Mouse (Mus musculus): ENCODE measurements around the gene Hist1h2ac. TPM values are rescaled to one million over a fixed set of nuclear protein-coding genes. Genes with fewer than 3 reads are reported as not detected.

The Hist1h2ac gene
- 0.47 and 0.76 TPM in 2 replicates for polyA plus RNA-seq (2012; rRNA removed)

DNA sequence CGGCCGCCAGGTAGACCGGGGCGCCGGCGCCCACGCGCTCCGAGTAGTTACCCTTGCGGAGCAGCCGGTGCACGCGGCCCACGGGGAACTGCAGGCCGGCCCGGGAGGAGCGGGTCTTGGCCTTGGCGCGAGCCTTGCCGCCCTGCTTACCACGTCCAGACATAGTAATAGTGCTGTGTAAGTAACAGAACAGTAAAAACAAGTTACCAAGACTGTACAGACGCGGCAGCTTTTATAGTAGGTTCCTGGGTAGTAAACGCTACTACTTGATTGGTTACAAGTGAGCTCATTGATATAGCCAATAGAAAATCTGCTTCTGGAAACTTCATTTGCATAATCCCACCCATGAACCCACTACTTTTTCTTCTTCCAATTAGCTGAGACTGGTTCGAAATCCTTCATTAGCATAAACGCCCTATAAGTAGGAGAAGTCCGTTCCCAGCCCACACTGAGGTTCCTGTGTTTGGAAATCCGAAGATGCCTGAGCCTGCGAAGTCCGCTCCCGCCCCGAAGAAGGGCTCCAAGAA is at the start of gene Hist1h2ac, which contains the start of gene Hist1h2bc:
Hist1h2ac (minus strand) TSS at position 194 of the 527 bp plus-strand sequence.
Hist1h2bc (plus strand) TSS at position 445 of the 527 bp plus-strand sequence.

DNA sequence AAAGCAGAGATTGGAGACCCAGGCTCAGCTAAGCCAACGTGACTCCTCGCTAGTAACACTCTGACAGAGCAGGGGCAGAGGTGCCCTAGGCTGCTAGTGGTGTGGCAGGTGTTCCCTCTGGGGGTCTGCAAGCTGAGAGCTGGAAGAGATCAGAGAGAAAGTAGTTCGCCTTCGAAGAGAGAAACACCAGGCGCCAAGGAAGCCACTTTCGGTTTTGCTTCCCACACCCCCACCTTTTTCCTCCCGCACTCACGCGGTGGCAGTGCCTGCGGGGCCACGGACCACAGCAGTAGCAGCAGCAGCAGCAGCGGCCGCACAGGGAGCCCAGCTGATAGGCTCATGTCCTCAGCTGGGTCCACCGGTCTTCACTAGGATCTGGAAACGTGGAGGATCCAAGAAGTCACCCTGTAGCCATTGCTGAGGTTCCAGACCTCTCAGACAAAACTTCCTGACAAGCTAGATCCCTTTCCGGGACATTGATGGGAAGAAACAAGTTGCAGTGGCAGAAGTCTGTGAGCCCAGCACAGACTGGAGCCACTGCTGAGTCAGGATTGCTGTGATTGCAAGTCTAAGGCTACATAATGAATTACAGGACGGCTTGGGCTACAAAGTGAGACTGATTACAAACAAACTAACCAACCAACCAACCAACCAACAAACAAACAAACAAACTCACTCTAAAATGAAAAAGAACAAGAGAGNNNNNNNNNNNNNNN is 26.8 kb upstream of the Hist1h2ac start, which contains the start of gene Hfe:
Hfe (minus strand) TSS at position 481 of the 716 bp plus-strand sequence.

DNA sequence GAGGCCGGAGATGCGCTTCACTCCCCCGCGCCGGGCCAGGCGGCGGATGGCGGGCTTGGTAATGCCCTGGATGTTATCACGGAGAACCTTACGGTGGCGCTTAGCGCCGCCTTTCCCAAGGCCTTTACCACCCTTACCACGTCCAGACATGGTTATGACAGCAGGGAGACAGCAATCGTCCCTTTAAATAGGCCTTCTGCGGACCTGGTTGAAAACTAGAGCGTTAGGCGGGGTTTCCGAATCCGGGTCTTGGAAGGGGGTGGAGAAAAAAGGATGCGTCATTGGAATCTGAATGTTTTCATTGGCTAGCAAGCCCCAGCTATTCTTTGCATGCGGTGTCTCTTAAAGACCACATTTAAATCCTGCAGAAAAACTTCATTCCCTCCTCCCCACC is 14.5 kb upstream of the Hist1h2ac start, which contains the start of gene Hist1h4c:
Hist1h4c (minus strand) TSS at position 155 of the 394 bp plus-strand sequence.

DNA sequence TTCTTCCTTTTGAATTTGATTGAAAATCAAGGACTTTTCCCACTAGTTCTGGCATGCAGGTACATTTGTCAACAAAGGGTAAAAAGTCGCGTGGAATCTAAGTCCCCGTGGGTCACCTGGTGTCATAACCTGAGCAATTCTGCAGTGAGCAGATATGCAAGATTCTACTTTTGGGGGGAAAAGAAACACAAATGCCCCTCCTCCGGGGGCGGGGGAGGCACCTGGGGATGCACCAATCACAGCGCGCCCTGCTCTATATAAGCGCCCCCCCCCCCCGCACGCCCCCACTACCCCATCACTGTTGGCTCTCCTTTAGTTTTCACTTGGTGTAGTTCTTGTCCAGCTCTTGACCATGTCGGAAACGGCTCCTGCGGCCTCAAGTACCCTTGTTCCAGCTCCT is 11.8 kb upstream of the Hist1h2ac start, which contains the start of gene Hist1h1t:
Hist1h1t (plus strand) TSS at position 301 of the 400 bp plus-strand sequence.

Other genes starting within 250 kb of the Hist1h2ac start
- 0.02 TPM in 2 replicates for gene Btn1a1, start 218.0 kb downstream of the Hist1h2ac start, polyA plus RNA-seq (2012; rRNA removed)
- not detected in 2 replicates for gene Btn2a2, start 195.1 kb downstream of the Hist1h2ac start, polyA plus RNA-seq (2012; rRNA removed)
- gene Hist1h4h, start 152.9 kb downstream of the Hist1h2ac start, polyA plus RNA-seq (2012; rRNA removed) = 10.2 and 16.4 TPM in 2 replicates
- gene Hist1h2af, start 150.0 kb downstream of the Hist1h2ac start, polyA plus RNA-seq (2012; rRNA removed) = 126 and 148 TPM in 2 replicates
- 15.8 and 18.3 TPM in 2 replicates for gene Hist1h3g, start 148.5 kb downstream of the Hist1h2ac start, polyA plus RNA-seq (2012; rRNA removed)
- gene Hist1h2bh, start 140.6 kb downstream of the Hist1h2ac start, polyA plus RNA-seq (2012; rRNA removed) = 0.87 and 1.9 TPM in 2 replicates
- 4.2 and 5.6 TPM in 2 replicates for gene Hist1h3f, start 139.9 kb downstream of the Hist1h2ac start, polyA plus RNA-seq (2012; rRNA removed)
- gene Hist1h4f, start 132.3 kb downstream of the Hist1h2ac start, polyA plus RNA-seq (2012; rRNA removed) = 2.2 and 2.4 TPM in 2 replicates
- gene Hist1h1d, start 130.7 kb downstream of the Hist1h2ac start, polyA plus RNA-seq (2012; rRNA removed) = 0.04 and 0.10 TPM in 2 replicates
- gene Hist1h3e, start 121.6 kb downstream of the Hist1h2ac start, polyA plus RNA-seq (2012; rRNA removed) = 13.8 and 14.4 TPM in 2 replicates
- 3.3 and 7.8 TPM in 2 replicates for gene Hist1h2ae, start 112.7 kb downstream of the Hist1h2ac start, polyA plus RNA-seq (2012; rRNA removed)
- 15.0 and 22.9 TPM in 2 replicates for gene Hist1h2bg, start 112.6 kb downstream of the Hist1h2ac start, polyA plus RNA-seq (2012; rRNA removed)
- 5.2 and 7.1 TPM in 2 replicates for gene Hist1h2bf, start 109.8 kb downstream of the Hist1h2ac start, polyA plus RNA-seq (2012; rRNA removed)
- 2.5 and 3.6 TPM in 2 replicates for gene Hist1h2ad, start 109.6 kb downstream of the Hist1h2ac start, polyA plus RNA-seq (2012; rRNA removed)
- gene Hist1h3d, start 108.2 kb downstream of the Hist1h2ac start, polyA plus RNA-seq (2012; rRNA removed) = 5.2 and 6.2 TPM in 2 replicates
- gene Hist1h4d, start 102.3 kb downstream of the Hist1h2ac start, polyA plus RNA-seq (2012; rRNA removed) = 3.2 and 3.6 TPM in 2 replicates
- gene Hist1h2be, start 62.8 kb downstream of the Hist1h2ac start, polyA plus RNA-seq (2012; rRNA removed) = 1.1 TPM in 2 replicates
- gene Hist1h1e, start 61.4 kb downstream of the Hist1h2ac start, polyA plus RNA-seq (2012; rRNA removed) = 0.74 and 1.3 TPM in 2 replicates
- 117 and 165 TPM in 2 replicates for gene Hist1h2bc, start 251 bp upstream of the Hist1h2ac start, polyA plus RNA-seq (2012; rRNA removed)
- not detected in 2 replicates for gene Hist1h1t, start 11.9 kb upstream of the Hist1h2ac start, polyA plus RNA-seq (2012; rRNA removed)
- 2.2 and 4.1 TPM in 2 replicates for gene Hist1h4c, start 14.5 kb upstream of the Hist1h2ac start, polyA plus RNA-seq (2012; rRNA removed)
- gene Hfe, start 26.9 kb upstream of the Hist1h2ac start, polyA plus RNA-seq (2012; rRNA removed) = 3.3 and 4.5 TPM in 2 replicates
- gene Hist1h1c, start 54.9 kb upstream of the Hist1h2ac start, polyA plus RNA-seq (2012; rRNA removed) = 24.5 and 35.7 TPM in 2 replicates
- gene Hist1h3c, start 61.7 kb upstream of the Hist1h2ac start, polyA plus RNA-seq (2012; rRNA removed) = 7.1 and 11.9 TPM in 2 replicates
- gene Hist1h2bb, start 62.8 kb upstream of the Hist1h2ac start, polyA plus RNA-seq (2012; rRNA removed) = 3.8 and 4.6 TPM in 2 replicates
- 5.1 and 8.7 TPM in 2 replicates for gene Hist1h2ab, start 67.2 kb upstream of the Hist1h2ac start, polyA plus RNA-seq (2012; rRNA removed)
- 10.6 and 14.9 TPM in 2 replicates for gene Hist1h3b, start 68.3 kb upstream of the Hist1h2ac start, polyA plus RNA-seq (2012; rRNA removed)
- 5.1 TPM in 1 of 2 replicates, not detected in the other for gene Hist1h4b, start 73.1 kb upstream of the Hist1h2ac start, polyA plus RNA-seq (2012; rRNA removed)
- gene Hist1h4a, start 77.3 kb upstream of the Hist1h2ac start, polyA plus RNA-seq (2012; rRNA removed) = 1.1 and 3.0 TPM in 2 replicates
- 10.0 and 13.1 TPM in 2 replicates for gene Hist1h3a, start 78.4 kb upstream of the Hist1h2ac start, polyA plus RNA-seq (2012; rRNA removed)
- gene Hist1h1a, start 79.7 kb upstream of the Hist1h2ac start, polyA plus RNA-seq (2012; rRNA removed) = 0.09 and 0.20 TPM in 2 replicates
- gene Trim38, start 86.0 kb upstream of the Hist1h2ac start, polyA plus RNA-seq (2012; rRNA removed) = not detected in 2 replicates
- gene Slc17a2, start 123.0 kb upstream of the Hist1h2ac start, polyA plus RNA-seq (2012; rRNA removed) = not detected in 2 replicates
- not detected in 2 replicates for gene Slc17a3, start 155.5 kb upstream of the Hist1h2ac start, polyA plus RNA-seq (2012; rRNA removed)
- 0.04 TPM in 1 of 2 replicates, not detected in the other for gene Slc17a1, start 183.8 kb upstream of the Hist1h2ac start, polyA plus RNA-seq (2012; rRNA removed)
- 0.05 and 0.06 TPM in 2 replicates for gene Slc17a4, start 231.1 kb upstream of the Hist1h2ac start, polyA plus RNA-seq (2012; rRNA removed)

Data from stomach, adult 2 months (tissue).